Comparison of ENCODE assay signal across 8 mouse cellular contexts in genomic region chr1:64120421-64120810, GRCm38 (mm10). TPM values are rescaled to one million over a fixed set of nuclear protein-coding genes. Genes with fewer than 3 reads are reported as not detected.
DNase-seq lines count a peak whose midpoint lies in the region; ATAC-seq and TF ChIP-seq lines count a peak whose summit lies in the region.

No protein-coding gene starts in this region.

- DNase-seq in frontal cortex, adult 2 months (ENCODE audit: extremely low spot score in 1 of 2, low spot score in 1 of 2) = peak; percentile 23 to 56
- DNase-seq in limb, embryonic 14.5 days (ENCODE audit: low spot score) = peak; percentile 27
- peak; percentile 51 for DNase-seq in midbrain, postnatal 0 days (ENCODE audit: low spot score)
- peak; percentile 62 for DNase-seq in thymus, postnatal 14 days

- H3K4me3 ChIP-seq in bone marrow macrophage, adult 2 months (ENCODE audit: insufficient read depth, low read length) = peak overlapping the region; percentile 68
- peak overlapping the region; percentile 69 for H3K4me3 ChIP-seq in forebrain, embryonic 15.5 days
- peak overlapping the region; percentile 71 for H3K4me3 ChIP-seq in hindbrain, embryonic 16.5 days (ENCODE audit: low read length)
- H3K4me3 ChIP-seq in limb, embryonic 14.5 days (replicated peaks; ENCODE audit: low read length) = peak overlapping the region; percentile 87
- H3K4me3 ChIP-seq in midbrain, postnatal 0 days (ENCODE audit: low read depth, low read length) = peak overlapping the region; percentile 74

- H3K27me3 ChIP-seq in forebrain, embryonic 15.5 days = no peaks in the 10 kb centered on the region
- H3K27me3 ChIP-seq in hindbrain, embryonic 16.5 days (replicated peaks; ENCODE audit: control insufficient read depth, insufficient read depth, low read length) = no peaks in the 10 kb centered on the region
- H3K27me3 ChIP-seq in limb, embryonic 14.5 days (ENCODE audit: control insufficient read depth, insufficient read depth, low read length) = no peaks in the 10 kb centered on the region
- H3K27me3 ChIP-seq in midbrain, postnatal 0 days (ENCODE audit: insufficient read depth, low read length) = no peaks in the 10 kb centered on the region

- peak overlapping the region; percentile 78 for H3K9ac ChIP-seq in forebrain, embryonic 15.5 days (replicated peaks)
- H3K9ac ChIP-seq in hindbrain, embryonic 16.5 days (ENCODE audit: low read depth, low read length) = peak overlapping the region; percentile 83
- peak overlapping the region; percentile 77 for H3K9ac ChIP-seq in limb, embryonic 14.5 days (ENCODE audit: low read depth, low read length, severe bottlenecking)
- H3K9ac ChIP-seq in midbrain, postnatal 0 days (replicated peaks; ENCODE audit: low read length, poor library complexity, severe bottlenecking) = peak overlapping the region; percentile 91

- TF ChIP-seq POLR2A in bone marrow macrophage, adult 2 months (IDR thresholded peaks at IDR 0.05; ENCODE audit: borderline replicate concordance, low read depth, low read length) = no peak
- no peak for TF ChIP-seq POLR2A in limb, embryonic 14.5 days (IDR thresholded peaks at IDR 0.05; ENCODE audit: borderline replicate concordance, extremely low read depth, insufficient read depth, insufficient read length)

- peaks cover 20% of the 10 kb centered on the region for H3K4me1 ChIP-seq in bone marrow macrophage, adult 2 months (ENCODE audit: control insufficient read depth, insufficient read depth, low read length)
- peaks cover 45% of the 10 kb centered on the region for H3K4me1 ChIP-seq in forebrain, embryonic 15.5 days
- H3K4me1 ChIP-seq in hindbrain, embryonic 16.5 days (ENCODE audit: control insufficient read depth, insufficient read depth, low read depth, low read length) = peaks cover 28% of the 10 kb centered on the region
- peaks cover 21% of the 10 kb centered on the region for H3K4me1 ChIP-seq in limb, embryonic 14.5 days (ENCODE audit: control insufficient read depth, insufficient read depth, low read length)
- peaks cover 17% of the 10 kb centered on the region for H3K4me1 ChIP-seq in midbrain, postnatal 0 days (ENCODE audit: insufficient read depth, low read length)

- H3K4me2 ChIP-seq in forebrain, embryonic 15.5 days (replicated peaks) = peak overlapping the region; percentile 63
- H3K4me2 ChIP-seq in hindbrain, embryonic 16.5 days (ENCODE audit: low read length) = peak overlapping the region; percentile 77
- peak overlapping the region; percentile 57 for H3K4me2 ChIP-seq in limb, embryonic 14.5 days (replicated peaks; ENCODE audit: low read depth, low read length, severe bottlenecking)
- H3K4me2 ChIP-seq in midbrain, postnatal 0 days (ENCODE audit: low read depth, low read length, poor library complexity, severe bottlenecking) = peak overlapping the region; percentile 86

- ATAC-seq in frontal cortex, adult (ENCODE audit: low TSS enrichment) = no peak
- ATAC-seq in forebrain, embryonic 15.5 days (replicated peaks) = no peak
- no peak for ATAC-seq in hindbrain, embryonic 16.5 days
- no peak for ATAC-seq in limb, embryonic 14.5 days (ENCODE audit: low FRiP score, low read depth)
- no peak for ATAC-seq in midbrain, postnatal 0 days (ENCODE audit: low FRiP score)

- no peak for TF ChIP-seq CTCF in bone marrow macrophage, adult 2 months (IDR thresholded peaks at IDR 0.05; ENCODE audit: low read depth, low read length)
- TF ChIP-seq CTCF in midbrain, postnatal 0 days (IDR thresholded peaks at IDR 0.05) = no peak

- WGBS in forebrain, embryonic 15.5 days = 0% methylated on average over 13 of the region's 13 CpGs
- WGBS in hindbrain, embryonic 16.5 days = 0% methylated on average over 13 of the region's 13 CpGs
- WGBS in limb, embryonic 14.5 days = 0% methylated on average over 13 of the region's 13 CpGs
- WGBS in midbrain, postnatal 0 days = under 1% methylated on average over 13 of the region's 13 CpGs

- no peak overlapping the region for H3K27ac ChIP-seq in bone marrow macrophage, adult 2 months (ENCODE audit: insufficient read depth, low read depth, low read length)
- peak overlapping the region; percentile 100 for H3K27ac ChIP-seq in forebrain, embryonic 15.5 days (replicated peaks)
- peak overlapping the region; percentile 100 for H3K27ac ChIP-seq in hindbrain, embryonic 16.5 days (ENCODE audit: low read depth, low read length)
- H3K27ac ChIP-seq in limb, embryonic 14.5 days (replicated peaks; ENCODE audit: low read depth, low read length) = peak overlapping the region; percentile 100
- H3K27ac ChIP-seq in midbrain, postnatal 0 days (ENCODE audit: low read depth, low read length) = peak overlapping the region; percentile 100

- H3K9me3 ChIP-seq in forebrain, embryonic 15.5 days = no peaks in the 10 kb centered on the region
- no peaks in the 10 kb centered on the region for H3K9me3 ChIP-seq in hindbrain, embryonic 16.5 days (ENCODE audit: control insufficient read depth, low read length)
- H3K9me3 ChIP-seq in limb, embryonic 14.5 days (ENCODE audit: control insufficient read depth, low read length) = no peaks in the 10 kb centered on the region
- no peaks in the 10 kb centered on the region for H3K9me3 ChIP-seq in midbrain, postnatal 0 days (ENCODE audit: low read length)

- H3K36me3 ChIP-seq in forebrain, embryonic 15.5 days = no peaks in the 10 kb centered on the region
- H3K36me3 ChIP-seq in hindbrain, embryonic 16.5 days (ENCODE audit: control insufficient read depth, insufficient read depth, low read length) = no peaks in the 10 kb centered on the region
- H3K36me3 ChIP-seq in limb, embryonic 14.5 days (ENCODE audit: control insufficient read depth, insufficient read depth, low read length) = no peaks in the 10 kb centered on the region
- H3K36me3 ChIP-seq in midbrain, postnatal 0 days (ENCODE audit: insufficient read depth, low read length) = no peaks in the 10 kb centered on the region

RNA-seq across cellular contexts. Expression of gene Klf7, which starts 1.7 kb away (rescaled TPM):
- 18.2 and 19.2 TPM in 2 replicates for polyA plus RNA-seq in frontal cortex, adult 2 months (2012; rRNA removed)
- 8.0 and 11.8 TPM in 2 replicates for polyA plus RNA-seq in bone marrow macrophage, adult 2 months (2012; ENCODE audit: insufficient read depth, insufficient read length, missing spikeins)
- 125 and 126 TPM in 2 replicates for polyA plus RNA-seq in forebrain, embryonic 15.5 days (2015; fragmentation: Nextera tagmentation; extraction: Ambion mirVana)
- 118 and 127 TPM in 2 replicates for polyA plus RNA-seq in hindbrain, embryonic 16.5 days (2015; fragmentation: Nextera tagmentation; extraction: Ambion mirVana)
- polyA plus RNA-seq in limb, embryonic 14.5 days (2012; rRNA removed) = 9.7 and 10.2 TPM in 2 replicates
- polyA plus RNA-seq in limb, embryonic 14.5 days (2014; fragmentation: Nextera tagmentation; extraction: Ambion mirVana) = 17.3 and 18.7 TPM in 2 replicates
- 59.9 and 71.8 TPM in 2 replicates for total RNA-seq in midbrain, postnatal 0 days (2014; rRNA removed)
- polyA plus RNA-seq in midbrain, postnatal 0 days (2015; fragmentation: Nextera tagmentation; extraction: Ambion mirVana) = 117 and 138 TPM in 2 replicates
